Mouse (Mus musculus) right cerebral cortex, adult 18-20 months (tissue): ENCODE results near the gene Zdhhc18.
A peak's percentile ranks its signal among the peaks of the same experiment; 100 is the strongest.
"Not testable (repeated sequence)": the region's sequence is repeated elsewhere in the genome, so short reads cannot be mapped to it uniquely, and the experiment has no call there.

Experiments
- DNase-seq: peaks from one replicate; pipeline ENCODE4 v3.0.0; 2022; ENCODE audit warnings: mixed read lengths

Gene Zdhhc18

GRCm38 (mm10) chr4:133662421-133662820 is 12.5 kb upstream of the Zdhhc18 start:
- no peak for DNase-seq

- peak; percentile 87 for DNase-seq
These were observed 10.5 kb upstream of the Zdhhc18 start for GRCm38 (mm10) chr4:133660193-133661155.

DNA sequence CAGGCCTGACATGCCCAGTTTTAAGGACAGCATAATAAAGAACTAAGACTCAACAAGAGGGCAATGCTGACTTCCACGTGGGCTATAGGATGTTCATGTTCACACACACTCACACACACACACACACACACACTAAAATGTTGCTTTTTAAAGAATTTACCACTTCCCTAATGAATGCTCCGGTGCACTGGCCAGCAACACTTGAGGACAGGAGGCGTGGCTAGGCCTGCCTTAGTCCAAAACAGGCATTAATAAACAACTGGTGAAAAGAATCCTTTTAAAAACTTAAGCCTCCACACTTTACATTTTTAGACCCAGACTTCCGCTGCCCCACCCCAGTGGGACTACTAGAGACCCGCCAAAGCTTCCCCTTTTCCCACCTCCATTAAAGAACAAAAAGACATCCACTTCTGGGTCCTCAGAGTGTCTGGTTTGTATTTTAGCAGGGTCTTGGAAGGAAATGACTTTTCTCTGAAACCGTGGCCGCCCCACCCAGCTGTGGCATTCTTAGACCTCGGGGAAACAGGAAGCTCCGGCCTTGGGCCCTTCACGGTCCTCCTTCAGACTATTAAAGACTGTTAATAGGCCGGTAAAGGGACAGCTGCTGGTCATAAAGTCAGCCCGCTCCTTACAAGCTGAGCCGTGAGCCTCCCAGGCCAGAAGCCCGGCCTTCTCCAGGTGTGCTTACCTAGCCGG is 9.7 kb upstream of the Zdhhc18 start:
- DNase-seq, result no peak

DNA sequence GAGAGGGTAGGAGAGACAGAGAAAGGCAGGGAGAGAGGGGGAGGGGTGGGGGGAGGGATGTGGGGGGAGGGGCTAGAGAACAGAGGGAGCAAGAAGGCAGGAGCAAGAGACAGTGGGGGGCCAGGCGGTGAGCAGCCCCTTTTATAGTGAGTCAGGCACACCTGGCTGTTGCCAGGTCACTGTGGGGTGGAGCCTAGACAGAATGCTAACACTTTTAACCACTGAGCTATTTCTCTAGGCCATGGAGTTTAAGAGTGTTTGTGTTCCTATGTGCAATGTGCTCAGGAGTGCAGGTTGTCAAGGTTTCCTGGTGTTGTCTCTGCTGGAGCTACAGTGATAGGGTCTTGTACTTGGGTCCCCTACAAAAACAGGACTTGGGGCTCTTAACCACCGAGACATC is 8.8 kb upstream of the Zdhhc18 start:
- DNase-seq, result no peak

DNA sequence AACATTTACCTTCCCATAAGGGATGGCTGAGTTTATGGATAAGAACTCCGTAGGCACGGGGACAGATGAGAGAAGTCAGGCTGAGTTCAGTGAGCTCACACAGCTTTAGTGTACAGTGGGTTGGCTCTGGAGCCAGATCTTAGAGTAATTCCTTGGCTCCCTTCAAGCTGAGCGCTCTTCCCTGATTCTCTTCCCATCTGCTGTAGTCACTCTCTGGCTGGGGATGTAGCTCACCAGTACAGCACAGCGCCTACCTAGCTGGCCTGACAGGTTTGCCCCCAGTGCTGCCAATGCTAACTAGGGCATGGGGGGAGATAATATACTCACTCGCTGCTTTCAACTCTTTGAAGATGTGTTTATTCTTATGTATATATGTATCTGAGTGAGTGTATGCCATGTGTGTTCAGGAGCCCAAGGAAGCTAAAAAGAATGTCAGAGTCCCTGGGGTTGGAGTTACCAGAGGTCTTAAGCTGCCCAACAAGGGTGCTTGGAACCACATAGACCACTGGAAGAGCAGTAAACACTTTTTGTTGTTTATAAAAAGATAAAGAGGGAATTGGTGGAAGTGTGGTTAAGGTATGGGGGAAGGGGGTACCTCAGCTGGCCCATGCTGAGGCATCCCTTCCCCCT is 8.0 kb upstream of the Zdhhc18 start:
- no peak for DNase-seq

- DNase-seq, result no peak
These were observed 7.0 kb upstream of the Zdhhc18 start for GRCm38 (mm10) chr4:133656997-133657396.

GRCm38 (mm10) chr4:133656294-133656693 is 6.3 kb upstream of the Zdhhc18 start:
- no peak for DNase-seq

GRCm38 (mm10) chr4:133654070-133654469 is 4.1 kb upstream of the Zdhhc18 start:
- not testable (repeated sequence) for DNase-seq

DNA sequence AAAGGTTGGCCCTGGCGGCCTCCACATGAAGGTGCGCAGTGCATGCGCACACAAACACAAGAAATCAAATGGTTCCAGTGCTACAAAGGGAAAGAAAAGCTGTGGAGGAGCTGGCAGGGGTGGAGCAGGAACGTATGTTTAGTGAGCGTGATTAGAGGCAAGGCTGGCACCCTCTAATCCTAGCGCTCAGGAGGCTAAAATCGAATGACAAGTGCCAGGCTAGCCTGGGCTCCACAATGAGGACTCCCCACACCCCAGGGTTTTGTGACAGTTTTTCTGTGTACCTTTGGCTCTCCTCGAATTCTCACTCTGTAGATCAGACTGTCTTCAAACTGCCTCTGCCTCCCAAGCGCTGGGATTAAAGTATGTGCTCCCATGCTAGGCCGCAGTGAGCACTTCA is 2.8 kb upstream of the Zdhhc18 start:
- DNase-seq, result no peak

DNA sequence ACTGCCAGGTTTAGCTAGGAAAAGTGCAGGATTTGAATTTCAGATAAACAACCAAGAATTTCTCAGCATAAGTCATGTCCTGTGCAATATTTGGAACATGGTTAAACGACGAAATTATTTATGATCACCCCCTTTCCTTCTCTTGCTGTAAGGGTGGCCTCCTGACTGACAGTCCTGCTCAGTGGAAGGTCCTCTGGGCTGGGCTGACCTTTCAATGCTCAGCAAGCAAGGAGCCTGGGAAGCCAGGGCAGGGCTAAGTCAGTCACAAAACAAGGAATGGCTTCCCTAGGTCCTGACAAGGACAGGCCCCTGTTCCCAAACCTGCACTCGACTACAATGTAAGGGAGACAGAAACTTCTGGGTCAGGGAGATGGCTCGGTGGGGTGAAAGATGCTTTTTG is 2.0 kb upstream of the Zdhhc18 start:
- DNase-seq, result no peak

DNA sequence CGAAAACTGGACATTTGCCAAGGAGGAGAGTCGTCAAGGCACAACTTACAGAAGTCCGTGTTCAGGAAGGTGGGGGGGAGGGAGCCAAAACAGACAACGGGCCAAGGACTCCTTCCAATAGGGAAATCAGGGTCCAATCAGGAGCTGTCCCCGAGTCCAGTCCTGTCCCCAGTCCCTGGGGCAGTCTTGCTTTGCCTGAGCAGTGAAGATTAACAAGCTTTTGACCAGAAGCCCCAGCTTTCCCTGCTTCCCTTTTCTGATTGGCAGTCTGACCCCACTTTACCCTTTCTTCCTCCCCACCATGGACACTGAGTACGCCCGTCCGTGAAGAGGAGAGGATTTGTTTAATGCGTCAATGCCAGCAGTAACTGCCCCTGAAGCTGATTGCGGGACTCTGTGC is 1.5 kb upstream of the Zdhhc18 start:
- no peak for DNase-seq

DNA sequence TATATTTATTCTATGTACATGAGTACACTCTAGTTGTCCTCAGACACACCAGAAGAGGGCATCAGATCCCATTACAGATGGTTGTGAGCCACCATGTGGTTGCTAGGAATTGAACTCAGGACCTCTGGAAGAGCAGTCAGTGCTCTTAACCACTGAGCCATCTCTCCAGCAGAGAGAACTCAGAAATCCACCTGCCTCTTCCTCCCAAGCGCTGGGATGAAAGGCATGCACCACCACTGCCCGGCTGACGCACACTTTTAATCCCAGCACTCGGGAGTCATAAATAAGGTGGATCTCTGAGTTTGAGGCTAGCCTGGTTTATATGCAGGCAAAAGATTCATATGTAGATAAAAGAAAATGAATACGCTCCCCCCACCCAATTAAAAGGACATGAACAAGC is 490 bp downstream of the Zdhhc18 start:
- DNase-seq, result not testable (repeated sequence)

DNA sequence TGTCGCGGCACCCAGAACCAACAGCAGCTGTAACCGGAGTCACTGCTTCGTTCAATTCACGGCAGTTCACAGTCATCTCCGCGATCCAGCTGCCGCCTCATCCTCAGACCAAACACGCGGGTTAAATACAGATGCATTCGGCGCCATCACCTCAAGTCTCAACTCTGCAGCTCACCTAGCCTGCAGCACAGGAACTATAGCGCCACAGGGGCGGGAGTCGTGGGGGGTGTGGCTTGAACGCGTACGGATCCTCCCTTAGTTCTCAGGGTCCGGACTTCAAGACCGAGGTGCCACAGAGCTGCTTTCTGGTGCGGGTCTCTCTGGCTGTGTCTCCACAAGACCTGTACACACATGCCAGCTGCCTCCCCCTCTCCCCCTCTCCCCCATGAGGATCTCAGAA is 4.3 kb downstream of the Zdhhc18 start:
- DNase-seq, result no peak

DNA sequence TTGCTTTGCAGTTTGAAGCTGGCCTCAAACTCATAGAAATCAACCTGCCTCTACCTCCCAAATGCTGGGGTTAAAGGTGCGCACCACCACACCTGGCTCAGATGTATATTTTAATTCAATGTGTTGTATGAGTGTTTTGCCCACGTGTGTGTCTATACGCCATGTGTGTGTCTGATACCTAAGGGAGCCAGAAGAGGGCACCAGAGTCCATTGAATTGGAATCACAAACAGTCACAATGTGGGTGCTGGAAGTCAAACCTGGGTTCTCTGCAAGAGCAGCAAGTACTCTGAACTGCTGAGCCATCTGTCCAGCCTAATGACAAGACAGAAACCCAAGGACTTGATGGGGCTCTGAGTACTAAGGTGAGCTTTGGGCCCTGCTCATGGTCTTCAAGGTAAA is 4.8 kb downstream of the Zdhhc18 start:
- no peak for DNase-seq

GRCm38 (mm10) chr4:133634043-133634410 is 15.9 kb downstream of the Zdhhc18 start:
- no peak for DNase-seq

DNA sequence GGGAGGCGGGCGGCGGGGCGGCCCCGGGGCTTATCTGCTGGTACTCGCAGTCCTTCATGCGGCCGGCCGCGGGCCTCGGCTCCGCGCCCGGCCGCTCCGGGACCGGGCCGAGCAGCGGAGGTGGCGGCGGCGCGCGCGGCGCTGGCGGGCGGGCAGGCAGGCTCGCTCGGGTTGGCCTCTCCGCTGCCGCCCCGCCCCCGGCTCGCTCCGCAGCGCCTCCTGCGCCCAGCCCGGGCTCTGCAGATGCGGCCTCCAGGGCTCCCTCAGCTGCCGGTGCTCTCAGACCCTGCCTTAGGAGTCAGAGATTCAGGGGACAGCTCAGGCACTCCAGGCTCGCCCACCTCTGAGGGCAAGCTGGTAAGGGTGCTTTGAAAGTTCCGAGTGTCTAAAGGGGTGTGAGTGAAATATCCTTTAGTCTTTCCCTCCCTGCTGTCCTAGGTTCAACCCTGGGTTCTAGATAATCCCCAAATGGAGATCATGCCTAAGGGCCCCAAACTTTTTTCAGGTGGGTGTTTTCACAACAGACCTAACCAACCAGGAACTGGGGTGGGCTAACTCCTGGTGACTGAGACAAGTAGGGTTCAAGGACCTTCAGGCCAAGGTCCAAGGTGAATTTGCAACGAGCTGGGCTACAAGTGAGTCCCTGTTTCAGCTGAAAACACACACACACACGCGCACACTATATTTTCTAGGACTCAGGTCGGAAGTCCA is 16.5 kb downstream of the Zdhhc18 start:
- peak; percentile 87 for DNase-seq

- DNase-seq, result peak; percentile 51
These were observed 17.2 kb downstream of the Zdhhc18 start for GRCm38 (mm10) chr4:133632483-133633327.

- no peak for DNase-seq
These were observed 18.1 kb downstream of the Zdhhc18 start for GRCm38 (mm10) chr4:133631769-133632411.

GRCm38 (mm10) chr4:133631071-133631768 is 18.7 kb downstream of the Zdhhc18 start:
- no peak for DNase-seq

DNA sequence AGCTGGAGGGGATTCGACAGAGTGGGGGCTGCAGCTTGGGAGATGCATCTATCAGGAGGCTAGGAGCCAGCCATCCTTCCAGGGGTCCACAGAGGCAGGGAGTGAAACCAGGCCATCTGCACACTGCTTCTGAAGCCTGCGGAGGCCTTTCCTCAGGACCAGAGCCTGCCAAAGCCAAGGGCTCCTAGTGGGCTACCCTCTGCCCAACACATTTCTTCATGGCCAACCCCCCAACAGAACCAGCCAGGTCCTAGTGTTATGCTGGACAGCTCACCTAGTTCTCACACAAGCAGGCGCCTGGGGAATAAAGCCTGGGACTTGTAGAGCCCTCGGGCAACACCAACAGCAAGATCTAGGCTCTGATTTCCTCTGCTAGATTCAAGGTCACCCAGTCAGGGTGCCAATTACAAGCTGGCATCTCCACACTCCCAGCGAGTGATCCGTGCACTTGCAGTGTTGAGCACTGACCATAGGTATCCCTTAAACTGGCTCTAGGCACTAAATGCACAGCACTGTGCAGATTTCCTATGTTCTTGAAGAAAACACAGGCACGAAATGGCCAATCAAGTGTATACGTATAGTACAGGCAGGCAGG is 19.5 kb downstream of the Zdhhc18 start:
- DNase-seq, result no peak
